Mouse (Mus musculus) T-cell, adult 2 months (primary cell): Measurements from ENCODE around the gene Paxbp1.
"Not testable (repeated sequence)": the region's sequence is repeated elsewhere in the genome, so short reads cannot be mapped to it uniquely, and the experiment has no call there.

Experiments
- DNase-seq: peaks from one replicate; pipeline ENCODE4 v3.0.0; 2022; ENCODE audit warnings: low spot score

Gene Paxbp1

GRCm38 (mm10) chr16:91044270-91045182 lies at the start of gene Paxbp1:
Paxbp1 (minus strand) TSS chr16:91044543.
- peak; percentile 98 for DNase-seq

GRCm38 (mm10) chr16:91086642-91087306 lies 42.4 kb upstream of the Paxbp1 start:
- no peak for DNase-seq

GRCm38 (mm10) chr16:91085239-91085825 lies 41.0 kb upstream of the Paxbp1 start:
- DNase-seq = no peak

- DNase-seq = no peak
These were observed 40.2 kb upstream of the Paxbp1 start for GRCm38 (mm10) chr16:91084307-91085238.

- DNase-seq = no peak
These were observed 38.8 kb upstream of the Paxbp1 start for GRCm38 (mm10) chr16:91083002-91083646.

GRCm38 (mm10) chr16:91081508-91081907 lies 37.2 kb upstream of the Paxbp1 start:
- peak; percentile 77 for DNase-seq

- DNase-seq = peak; percentile 60
These were observed 31.8 kb upstream of the Paxbp1 start for GRCm38 (mm10) chr16:91076180-91076579.

GRCm38 (mm10) chr16:91075423-91075822 lies 31.1 kb upstream of the Paxbp1 start:
- DNase-seq = not testable (repeated sequence)

- peak; percentile 85 for DNase-seq
These were observed 29.0 kb upstream of the Paxbp1 start for GRCm38 (mm10) chr16:91073163-91073892.

GRCm38 (mm10) chr16:91072256-91072655 lies 27.9 kb upstream of the Paxbp1 start:
- no peak for DNase-seq

- no peak for DNase-seq
These were observed 24.6 kb upstream of the Paxbp1 start for GRCm38 (mm10) chr16:91068969-91069368.

- no peak for DNase-seq
These were observed 22.8 kb upstream of the Paxbp1 start for GRCm38 (mm10) chr16:91067122-91067521.

- DNase-seq = no peak
These were observed 20.4 kb upstream of the Paxbp1 start for GRCm38 (mm10) chr16:91064583-91065365.

- DNase-seq = peak; percentile 19
These were observed 19.4 kb upstream of the Paxbp1 start for GRCm38 (mm10) chr16:91063786-91064185.

- peak; percentile 24 for DNase-seq
These were observed 17.4 kb upstream of the Paxbp1 start for GRCm38 (mm10) chr16:91061531-91062318.

GRCm38 (mm10) chr16:91057741-91058140 lies 13.4 kb upstream of the Paxbp1 start:
- DNase-seq = no peak

- DNase-seq = peak; percentile 44
These were observed 12.9 kb upstream of the Paxbp1 start for GRCm38 (mm10) chr16:91057261-91057660.

- peak; percentile 92 for DNase-seq
These were observed 11.9 kb upstream of the Paxbp1 start for GRCm38 (mm10) chr16:91056043-91056821.
